Mouse (Mus musculus) embryonic facial prominence, embryonic 15.5 days (tissue): ENCODE results near the gene Ofcc1. TPM values are rescaled to one million over a fixed set of nuclear protein-coding genes. Genes with fewer than 3 reads are reported as not detected.

Experiments used
- ATAC-seq: fragments of 200-750 bp; cut with Nextera tagmentation; 2 replicates; pipeline ENCODE4 v1.8.0; 2017; ENCODE audit warnings: low read depth, moderate TSS enrichment; ENCODE audit not compliant: insufficient number of reproducible peaks, low FRiP score, low TSS enrichment
- H3K27ac ChIP-seq: fragments of 300-500 bp; sonication (generic); replicated peaks from 2 replicates; pipeline ENCODE4 v1.5.1; 2015; ENCODE audit warnings: mild to moderate bottlenecking, inconsistent platforms
- H3K27me3 ChIP-seq: fragments of 300-500 bp; sonication (generic); 2 replicates; pipeline ENCODE4 v1.6.1; 2015; ENCODE audit warnings: inconsistent platforms
- H3K36me3 ChIP-seq: fragments of 300-500 bp; sonication (generic); 2 replicates; pipeline ENCODE4 v1.6.1; 2015; ENCODE audit warnings: mild to moderate bottlenecking, inconsistent platforms
- H3K4me1 ChIP-seq: fragments of 300-500 bp; sonication (generic); 2 replicates; pipeline ENCODE4 v1.6.1; 2015; ENCODE audit warnings: inconsistent platforms
- H3K4me2 ChIP-seq: fragments of 300-500 bp; sonication (generic); replicated peaks from 2 replicates; pipeline ENCODE4 v1.6.1; 2015; ENCODE audit warnings: mild to moderate bottlenecking, inconsistent platforms
- H3K4me3 ChIP-seq: fragments of 300-500 bp; sonication (generic); replicated peaks from 2 replicates; pipeline ENCODE4 v1.5.1; 2015; ENCODE audit warnings: mild to moderate bottlenecking, inconsistent platforms
- H3K9ac ChIP-seq: fragments of 300-500 bp; sonication (generic); 2 replicates; pipeline ENCODE4 v1.6.1; 2015; ENCODE audit warnings: inconsistent platforms
- H3K9me3 ChIP-seq: fragments of 300-500 bp; sonication (generic); replicated peaks from 2 replicates; pipeline ENCODE4 v1.6.1; 2016; ENCODE audit warnings: inconsistent platforms
- WGBS: fragments of 180-500 bp; shearing (Covaris S2); methylation state at CpG from one replicate; pipeline ENCODE4 v1.1.7; 2015; 5-methylcytosine and 5-hydroxymethylcytosine counted together
- polyA plus RNA-seq: library from polyadenylated mRNA; unstranded; fragments of >200 nt; fragmentation: Nextera tagmentation; extraction: Ambion mirVana; gene quantifications from 2 replicates; pipeline ENCODE4 v1.2.1, GENCODE M21; 2015

The Ofcc1 gene
- polyA plus RNA-seq, 1 experiment from 2014 or later = 0.16 TPM

DNA sequence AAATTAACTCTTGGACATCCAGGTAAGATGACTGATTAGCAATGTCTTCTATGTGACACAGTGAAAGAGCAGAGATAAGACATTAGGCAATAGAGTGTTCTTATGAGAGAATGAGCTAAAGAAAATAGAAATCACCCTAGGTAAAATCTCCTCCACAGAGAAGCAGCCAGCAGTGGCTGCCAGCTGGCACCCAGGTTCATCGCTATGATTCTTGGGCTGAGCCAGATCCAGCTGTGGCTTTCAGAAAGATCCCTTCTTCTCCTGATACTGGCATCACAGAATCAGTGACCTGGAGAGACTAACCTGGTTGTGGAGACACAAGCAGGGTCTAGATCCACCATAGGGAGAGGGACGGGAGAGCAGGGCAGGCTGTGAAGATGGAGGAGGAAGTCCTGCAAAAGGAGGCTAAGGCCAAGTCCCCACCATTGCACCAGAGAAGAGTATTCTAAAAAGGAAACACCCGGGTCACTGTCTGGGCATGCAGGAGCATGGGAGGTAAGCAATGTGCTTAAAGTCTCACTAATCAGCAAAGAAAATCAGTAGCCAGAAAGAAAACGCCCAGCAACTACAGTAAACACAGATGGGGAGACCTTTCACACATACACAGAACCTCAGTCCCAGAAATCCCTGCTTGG is 46.0 kb downstream of the Ofcc1 start:
- H3K27ac ChIP-seq = no peak overlapping the region

GRCm38 (mm10) chr13:40292891-40293290 is 68.4 kb downstream of the Ofcc1 start:
- no peak overlapping the region for H3K27ac ChIP-seq
- H3K27me3 ChIP-seq = no peaks in the 10 kb centered on the region
- no peaks in the 10 kb centered on the region for H3K4me1 ChIP-seq
- H3K4me2 ChIP-seq = no peak overlapping the region
- no peak for ATAC-seq
- WGBS = 81% methylated on average over 2 of the region's 2 CpGs
- H3K9me3 ChIP-seq = no peaks in the 10 kb centered on the region
- no peaks in the 10 kb centered on the region for H3K36me3 ChIP-seq
- no peak overlapping the region for H3K9ac ChIP-seq
- no peak overlapping the region for H3K4me3 ChIP-seq

More for the DNA sequence above, 46.0 kb downstream of the Ofcc1 start:
- Histone ChIP-seq H3K4me2 (no peak overlapping the region), H3K4me1 (peaks cover 3% of the 10 kb centered on the region; the same call in 1 of the 2 replicates), H3K4me3 (no peak overlapping the region), H3K27me3 (no peaks in the 10 kb centered on the region), H3K9ac (no peak overlapping the region), H3K36me3 (no peaks in the 10 kb centered on the region), H3K9me3 (no peaks in the 10 kb centered on the region)
- ATAC-seq = no peak
- 53% methylated on average over 4 of the region's 4 CpGs for WGBS

- Histone ChIP-seq H3K9ac (no peak overlapping the region), H3K4me3 (no peak overlapping the region), H3K9me3 (no peaks in the 10 kb centered on the region), H3K36me3 (no peaks in the 10 kb centered on the region), H3K4me2 (no peak overlapping the region), H3K4me1 (peaks cover 11% of the 10 kb centered on the region), H3K27me3 (no peaks in the 10 kb centered on the region), H3K27ac (no peak overlapping the region)
- no peak for ATAC-seq
- WGBS = 66% methylated on average over 10 of the region's 10 CpGs
These were observed 70.4 kb downstream of the Ofcc1 start for GRCm38 (mm10) chr13:40290846-40291245.

- H3K27ac ChIP-seq = no peak overlapping the region
- 69% methylated on average over 4 of the region's 4 CpGs for WGBS
These were observed 72.6 kb downstream of the Ofcc1 start for GRCm38 (mm10) chr13:40288650-40289049.

DNA sequence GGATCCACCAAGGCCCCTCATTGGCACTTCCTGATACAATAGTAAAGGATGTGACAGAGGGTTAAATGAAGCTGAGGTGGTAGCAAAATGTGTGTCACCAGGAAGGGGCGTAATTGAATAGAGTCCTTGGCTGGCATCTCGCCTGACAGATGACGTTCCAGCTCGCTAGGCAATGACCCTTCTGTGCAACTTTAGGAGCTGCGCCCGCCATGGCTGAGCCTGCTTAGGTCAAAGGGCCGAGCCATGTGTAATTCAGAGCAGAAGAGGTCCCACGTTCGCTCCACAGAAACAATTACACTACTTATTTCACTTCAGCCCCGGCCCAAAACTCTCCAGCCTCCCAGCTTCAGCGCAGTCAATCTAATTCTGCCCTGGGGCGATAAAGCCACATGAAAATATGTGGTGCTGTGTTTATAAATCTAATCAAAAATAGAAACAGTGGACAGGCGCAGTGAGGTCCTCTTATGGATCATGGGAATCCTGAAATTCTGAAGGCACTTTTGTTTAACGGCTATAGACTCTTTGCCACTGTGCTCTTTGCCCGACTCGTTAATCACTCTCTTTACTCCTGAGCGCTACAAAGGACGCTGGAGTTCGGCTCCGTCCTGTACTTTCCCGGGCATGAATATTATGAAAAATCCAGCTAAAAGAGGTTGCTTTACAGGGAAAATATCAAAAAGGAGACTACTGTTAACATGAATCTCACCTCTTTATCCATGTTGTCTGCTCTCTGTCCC is 73.8 kb downstream of the Ofcc1 start:
- Histone ChIP-seq H3K27ac (no peak overlapping the region), H3K9ac (no peak overlapping the region), H3K4me2 (peak overlapping the region; percentile 47), H3K27me3 (no peaks in the 10 kb centered on the region), H3K4me3 (peak overlapping the region; percentile 24), H3K36me3 (no peaks in the 10 kb centered on the region), H3K4me1 (peaks cover 11% of the 10 kb centered on the region), H3K9me3 (no peaks in the 10 kb centered on the region)
- no peak for ATAC-seq
- WGBS = 26% methylated on average over 21 of the region's 21 CpGs

More at GRCm38 (mm10) chr13:40288650-40289049, 72.6 kb downstream of the Ofcc1 start:
- Histone ChIP-seq H3K4me3 (no peak overlapping the region), H3K4me1 (peaks cover 11% of the 10 kb centered on the region), H3K4me2 (no peak overlapping the region), H3K9me3 (no peaks in the 10 kb centered on the region), H3K36me3 (no peaks in the 10 kb centered on the region), H3K27me3 (no peaks in the 10 kb centered on the region), H3K9ac (no peak overlapping the region)
- ATAC-seq = no peak

DNA sequence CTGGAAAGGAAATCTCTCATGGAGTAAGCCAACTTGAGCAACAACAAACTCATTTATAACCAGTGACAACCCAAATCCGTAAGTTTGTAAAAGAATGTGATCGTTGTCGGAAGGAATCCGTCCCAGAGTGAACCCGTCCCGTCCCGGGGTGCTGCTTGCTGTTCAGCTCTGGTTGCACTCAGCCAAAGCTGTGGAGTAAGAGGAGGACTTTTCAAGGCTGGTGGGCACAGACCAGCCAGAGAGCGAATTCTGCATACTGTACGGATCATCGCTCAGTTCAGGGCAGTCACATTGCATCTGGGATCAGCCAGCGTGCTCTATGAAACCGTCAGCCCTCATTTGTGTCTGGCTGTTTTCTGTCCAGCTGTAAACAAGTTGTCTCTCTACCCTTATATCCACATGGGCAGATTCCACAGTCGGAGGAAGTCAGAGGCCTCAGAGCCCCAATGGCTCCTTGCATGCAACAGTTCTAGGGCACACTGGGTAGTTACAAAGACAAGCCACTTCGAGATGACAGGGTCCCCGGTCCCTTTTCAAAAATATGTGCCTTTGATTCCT is 75.9 kb downstream of the Ofcc1 start:
- Histone ChIP-seq H3K27me3 (no peaks in the 10 kb centered on the region), H3K4me2 (no peak overlapping the region), H3K27ac (no peak overlapping the region), H3K4me1 (peaks cover 11% of the 10 kb centered on the region), H3K36me3 (no peaks in the 10 kb centered on the region), H3K4me3 (no peak overlapping the region), H3K9me3 (no peaks in the 10 kb centered on the region), H3K9ac (no peak overlapping the region)
- no peak for ATAC-seq
- 59% methylated on average over 15 of the region's 15 CpGs for WGBS

DNA sequence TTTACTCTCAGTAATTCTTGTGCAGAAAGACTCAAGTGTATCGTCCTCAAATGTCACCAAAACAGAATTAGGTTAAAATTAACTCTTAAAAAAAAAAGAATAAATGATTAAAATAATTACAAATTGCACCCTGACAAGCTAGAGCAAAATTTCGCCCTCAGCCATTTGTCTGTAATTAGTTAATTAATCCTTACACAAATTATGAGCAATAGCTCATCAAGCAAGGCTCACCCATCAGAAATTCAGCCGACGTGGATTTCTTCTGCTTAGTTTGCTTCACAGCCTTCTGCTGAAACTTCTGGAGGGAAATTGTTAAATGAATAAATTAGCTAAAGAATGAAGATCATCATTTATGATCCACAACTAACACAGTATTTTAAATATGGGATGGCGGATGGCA is 80.6 kb downstream of the Ofcc1 start:
- Histone ChIP-seq H3K4me3 (no peak overlapping the region), H3K36me3 (no peaks in the 10 kb centered on the region), H3K27ac (no peak overlapping the region), H3K9ac (no peak overlapping the region), H3K27me3 (no peaks in the 10 kb centered on the region), H3K4me1 (no peaks in the 10 kb centered on the region), H3K4me2 (no peak overlapping the region), H3K9me3 (no peaks in the 10 kb centered on the region)
- 68% methylated on average over 5 of the region's 5 CpGs for WGBS
- no peak for ATAC-seq

GRCm38 (mm10) chr13:40267546-40267945 is 93.7 kb downstream of the Ofcc1 start:
- H3K4me3 ChIP-seq = no peak overlapping the region
- no peak overlapping the region for H3K4me2 ChIP-seq
- 85% methylated on average over 9 of the region's 9 CpGs for WGBS
- ATAC-seq = no peak
- H3K9me3 ChIP-seq = no peaks in the 10 kb centered on the region
- H3K27me3 ChIP-seq = no peaks in the 10 kb centered on the region
- no peaks in the 10 kb centered on the region for H3K36me3 ChIP-seq
- no peak overlapping the region for H3K9ac ChIP-seq
- H3K4me1 ChIP-seq = no peaks in the 10 kb centered on the region
- H3K27ac ChIP-seq = no peak overlapping the region

DNA sequence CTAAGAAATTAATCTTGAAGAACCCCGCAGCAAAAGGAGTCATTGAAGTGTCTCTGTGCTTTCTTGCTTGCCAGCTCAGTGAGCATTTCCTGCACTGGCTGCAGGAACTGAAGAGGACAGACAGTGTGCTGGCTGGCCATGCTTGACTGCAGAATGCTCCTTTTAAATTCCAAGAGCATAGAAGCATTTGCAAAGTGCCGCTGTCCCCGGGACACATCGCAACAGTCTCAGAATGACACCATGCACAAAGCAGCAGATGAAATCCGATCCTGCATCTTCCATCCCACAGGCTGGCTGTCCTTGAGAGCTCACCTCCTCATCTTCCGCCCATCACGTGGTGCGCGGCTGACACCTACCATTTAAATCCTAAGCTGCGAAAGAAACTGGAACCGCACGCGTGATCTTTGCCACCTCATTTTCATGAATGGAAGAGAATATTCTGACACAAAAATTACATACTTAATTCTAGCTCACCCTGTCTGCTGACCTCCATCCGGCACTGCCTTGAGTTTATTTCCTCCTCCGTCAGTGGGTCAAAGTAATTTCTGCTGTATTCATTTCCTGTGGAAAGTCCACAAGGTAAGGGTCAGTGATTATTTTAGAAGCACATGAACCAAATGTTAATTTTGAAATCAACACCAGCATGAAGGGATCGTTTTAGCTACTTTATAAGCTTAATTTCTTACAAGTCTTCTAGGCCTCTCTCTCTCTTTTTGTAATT is 98.0 kb downstream of the Ofcc1 start:
- 50% methylated on average over 16 of the region's 16 CpGs for WGBS
- Histone ChIP-seq H3K4me3 (no peak overlapping the region), H3K36me3 (no peaks in the 10 kb centered on the region), H3K9ac (no peak overlapping the region), H3K9me3 (no peaks in the 10 kb centered on the region), H3K4me2 (no peak overlapping the region), H3K27me3 (no peaks in the 10 kb centered on the region), H3K27ac (no peak overlapping the region), H3K4me1 (no peaks in the 10 kb centered on the region)
- ATAC-seq = no peak

DNA sequence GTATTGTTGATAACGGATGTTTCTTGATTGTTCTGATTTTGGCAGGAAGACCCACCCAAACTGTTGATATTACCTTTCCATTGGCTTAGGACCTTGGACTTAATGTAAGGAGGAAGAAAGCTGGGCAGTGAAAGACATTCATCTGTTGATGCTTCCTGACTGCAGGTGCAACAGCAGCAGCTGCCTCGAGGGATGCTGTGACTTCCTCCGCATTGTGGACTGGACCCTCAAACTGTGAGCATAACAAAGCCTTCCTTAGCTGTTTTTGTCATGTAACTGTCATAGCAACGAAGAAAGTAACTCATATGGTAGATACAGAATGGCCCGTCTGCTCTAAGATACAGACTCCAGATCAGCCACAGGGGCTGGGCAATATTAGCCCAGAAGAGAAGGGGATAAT is 102.5 kb downstream of the Ofcc1 start:
- no peaks in the 10 kb centered on the region for H3K9me3 ChIP-seq
- no peak overlapping the region for H3K4me3 ChIP-seq
- WGBS = 76% methylated on average over 5 of the region's 5 CpGs
- no peaks in the 10 kb centered on the region for H3K36me3 ChIP-seq
- H3K4me2 ChIP-seq = no peak overlapping the region
- ATAC-seq = no peak
- H3K4me1 ChIP-seq = no peaks in the 10 kb centered on the region
- no peak overlapping the region for H3K27ac ChIP-seq
- H3K9ac ChIP-seq = no peak overlapping the region
- no peaks in the 10 kb centered on the region for H3K27me3 ChIP-seq

DNA sequence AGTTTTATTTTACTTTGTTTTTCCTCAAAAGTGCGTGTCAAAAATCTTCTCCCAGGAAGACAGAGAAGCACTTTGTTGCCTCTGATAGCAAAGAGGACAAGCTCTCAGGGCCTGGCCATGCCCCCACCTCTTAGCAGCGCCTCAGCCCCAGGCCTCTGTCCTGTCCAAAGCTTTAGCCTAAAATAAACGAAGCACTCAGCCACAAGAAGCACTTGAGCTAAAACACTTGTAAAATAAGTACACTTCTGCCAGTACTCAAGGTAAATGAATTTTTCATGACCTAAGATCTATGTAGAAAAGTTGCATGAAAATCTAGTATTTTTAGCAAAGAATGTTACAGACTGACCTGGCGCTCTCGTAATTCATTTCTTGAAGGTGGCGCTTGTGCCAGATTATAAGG is 117.4 kb downstream of the Ofcc1 start:
- no peak overlapping the region for H3K27ac ChIP-seq
- ATAC-seq = no peak
- no peaks in the 10 kb centered on the region for H3K27me3 ChIP-seq
- no peak overlapping the region for H3K4me2 ChIP-seq
- 71% methylated on average over 6 of the region's 6 CpGs for WGBS
- H3K4me1 ChIP-seq = no peaks in the 10 kb centered on the region
- no peaks in the 10 kb centered on the region for H3K36me3 ChIP-seq
- no peak overlapping the region for H3K4me3 ChIP-seq
- no peak overlapping the region for H3K9ac ChIP-seq
- no peaks in the 10 kb centered on the region for H3K9me3 ChIP-seq
